Mouse (Mus musculus) liver, embryonic 14.5 days (tissue): ENCODE results near the gene St6galnac3. TPM values are rescaled to one million over a fixed set of nuclear protein-coding genes. Genes with fewer than 3 reads are reported as not detected.
A peak's percentile ranks its signal among the peaks of the same experiment; 100 is the strongest.

Experiments used
- ATAC-seq: fragments of 200-750 bp; cut with Nextera tagmentation; 2 replicates; pipeline ENCODE4 v1.8.0; 2017; ENCODE audit warnings: moderate number of reproducible peaks, mild to moderate bottlenecking, moderate library complexity; ENCODE audit not compliant: insufficient read depth
- DNase-seq, 3 experiments: peaks; one replicate each; pipeline ENCODE4 v3.0.0-alpha.2; 2012 to 2013; ENCODE audit warnings: low read depth in 3 of 3, low spot score in 3 of 3
- H3K27ac ChIP-seq: fragments of 300-500 bp; sonication (generic); 2 replicates; pipeline ENCODE4 v1.5.1; 2014; ENCODE audit warnings: moderate library complexity, mild to moderate bottlenecking, control low read depth, inconsistent platforms
- H3K27me3 ChIP-seq: fragments of 300-500 bp; sonication (generic); 2 replicates; pipeline ENCODE4 v1.6.1; 2014; ENCODE audit warnings: mild to moderate bottlenecking, low read length, moderate library complexity; ENCODE audit not compliant: control insufficient read depth, insufficient read depth
- H3K36me3 ChIP-seq: fragments of 300-500 bp; sonication (generic); replicated peaks from 2 replicates; pipeline ENCODE4 v1.6.1; 2014; ENCODE audit warnings: low read depth; ENCODE audit not compliant: control insufficient read depth, insufficient read depth
- H3K4me1 ChIP-seq, 2 experiments: fragments of 200-500 bp in 1 of 2; fragments of 300-500 bp in 1 of 2; sonication (generic) in 1 of 2; replicated peaks; 2 replicates each; pipeline ENCODE4 v1.6.1; 2012 to 2014; ENCODE audit warnings: antibody characterized with exemption in 1 of 2, inconsistent platforms in 1 of 2, low read length in 1 of 2; ENCODE audit not compliant: control insufficient read depth in 2 of 2, insufficient read depth in 2 of 2
- H3K4me2 ChIP-seq: fragments of 300-500 bp; sonication (generic); 2 replicates; pipeline ENCODE4 v1.6.1; 2014; ENCODE audit warnings: low read depth, mild to moderate bottlenecking, control low read depth, moderate library complexity
- H3K4me3 ChIP-seq, 2 experiments: fragments of 200-500 bp in 1 of 2; fragments of 300-500 bp in 1 of 2; sonication (generic) in 1 of 2; 2 replicates each; pipeline ENCODE4 v1.5.1; 2012 to 2014; ENCODE audit warnings: low read depth in 2 of 2, low read length in 2 of 2, mild to moderate bottlenecking in 2 of 2, control low read depth in 1 of 2, inconsistent platforms in 1 of 2, moderate library complexity in 1 of 2; ENCODE audit not compliant: insufficient read depth in 1 of 2
- H3K9ac ChIP-seq: fragments of 300-500 bp; sonication (generic); replicated peaks from 2 replicates; pipeline ENCODE4 v1.6.1; 2014; ENCODE audit warnings: mild to moderate bottlenecking, control low read depth, moderate library complexity
- H3K9me3 ChIP-seq: fragments of 300-500 bp; sonication (generic); 2 replicates; pipeline ENCODE4 v1.6.1; 2016; ENCODE audit warnings: low read length, mixed read lengths; ENCODE audit not compliant: control insufficient read depth
- CTCF ChIP-seq: IDR thresholded peaks from 2 replicates; pipeline ENCODE4 v1.5.1; 2016; ENCODE audit warnings: antibody characterized with exemption, low read depth, control low read depth
- EP300 ChIP-seq: IDR thresholded peaks from 2 replicates; pipeline ENCODE4 v1.6.1; 2016; ENCODE audit warnings: antibody characterized with exemption, low read depth
- WGBS: fragments of 180-500 bp; shearing (Covaris S2); extraction: QIAGEN DNeasy Blood & Tissue Kit; methylation state at CpG from one replicate; pipeline ENCODE4 v1.1.7; 2014; ENCODE audit not compliant: insufficient replicate concordance; 5-methylcytosine and 5-hydroxymethylcytosine counted together
- polyA plus RNA-seq, 2 experiments: library from polyadenylated mRNA; depleted of rRNA in 1 of 2; stranded (reverse) in 1 of 2; unstranded in 1 of 2; fragments of >200 nt; fragmentation: Nextera tagmentation in 1 of 2; extraction: Ambion mirVana in 1 of 2; gene quantifications; 2 replicates each; pipeline versions ENCODE4 v1.2.1 to v1.2.3; 2012 to 2014

St6galnac3 gene
- polyA plus RNA-seq, 2 experiments, result 2.9 to 5.7 TPM

DNA sequence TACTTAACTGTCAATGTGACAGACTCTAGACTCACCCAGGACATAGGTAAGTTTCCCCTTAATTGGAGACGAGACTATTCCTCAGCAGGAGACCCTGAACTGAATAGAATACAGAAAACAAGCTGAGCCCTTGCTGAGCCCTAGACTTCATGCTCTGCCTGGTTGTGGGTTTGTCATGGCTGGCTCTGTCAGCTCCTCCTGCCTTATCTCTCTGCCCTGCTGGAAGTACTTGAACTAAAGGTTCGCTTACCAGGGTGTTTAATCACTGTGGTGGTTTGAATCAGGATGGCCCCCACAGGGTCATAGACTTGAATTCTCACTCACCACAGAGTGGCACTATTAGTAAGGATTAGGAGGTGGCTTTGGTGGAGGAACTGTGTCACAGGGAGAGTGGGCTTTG, 125.8 kb downstream of the St6galnac3 start:
- H3K4me1 ChIP-seq, result no peaks in the 10 kb centered on the region
- H3K9me3 ChIP-seq, result no peaks in the 10 kb centered on the region
- ATAC-seq (no peak), DNase-seq (peak in 1 of 3 experiments; percentile 10)
- H3K36me3 ChIP-seq, result no peaks in the 10 kb centered on the region
- H3K4me2 ChIP-seq, result no peak overlapping the region
- H3K9ac ChIP-seq, result no peak overlapping the region
- H3K4me3 ChIP-seq, result no peak overlapping the region
- no peak overlapping the region for H3K27ac ChIP-seq
- TF ChIP-seq CTCF (no peak), EP300 (no peak)
- WGBS, result 36% methylated on average over 2 of the region's 2 CpGs
- H3K27me3 ChIP-seq, result no peaks in the 10 kb centered on the region

DNA sequence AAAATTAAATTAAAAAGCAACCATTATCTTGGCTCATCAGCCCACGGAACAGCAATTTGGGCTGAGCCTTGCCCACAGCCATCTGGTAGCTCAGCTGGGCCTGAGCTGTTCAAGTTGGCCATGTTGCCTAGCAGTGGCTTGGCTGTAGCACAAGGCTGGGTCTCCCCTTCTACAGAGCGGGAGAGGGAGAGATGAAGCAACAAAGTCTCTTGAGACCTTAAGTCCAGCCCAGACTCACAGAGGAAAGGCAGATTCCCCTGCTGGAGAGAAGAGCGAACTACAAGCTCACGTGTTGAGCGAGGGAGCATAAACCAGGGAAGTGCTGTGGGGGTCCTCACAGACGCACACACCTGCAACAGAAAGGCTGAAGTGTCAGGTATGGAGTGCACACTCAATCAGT, 126.3 kb downstream of the St6galnac3 start:
- TF ChIP-seq EP300 (no peak), CTCF (peak; percentile 58)
- Histone ChIP-seq H3K4me2 (no peak overlapping the region), H3K4me3 (no peak overlapping the region), H3K9ac (no peak overlapping the region), H3K27me3 (no peaks in the 10 kb centered on the region), H3K4me1 (no peaks in the 10 kb centered on the region), H3K9me3 (no peaks in the 10 kb centered on the region), H3K36me3 (no peaks in the 10 kb centered on the region), H3K27ac (no peak overlapping the region)
- DNase-seq (no peak), ATAC-seq (no peak)
- WGBS, result 77% methylated on average over 6 of the region's 6 CpGs

DNA sequence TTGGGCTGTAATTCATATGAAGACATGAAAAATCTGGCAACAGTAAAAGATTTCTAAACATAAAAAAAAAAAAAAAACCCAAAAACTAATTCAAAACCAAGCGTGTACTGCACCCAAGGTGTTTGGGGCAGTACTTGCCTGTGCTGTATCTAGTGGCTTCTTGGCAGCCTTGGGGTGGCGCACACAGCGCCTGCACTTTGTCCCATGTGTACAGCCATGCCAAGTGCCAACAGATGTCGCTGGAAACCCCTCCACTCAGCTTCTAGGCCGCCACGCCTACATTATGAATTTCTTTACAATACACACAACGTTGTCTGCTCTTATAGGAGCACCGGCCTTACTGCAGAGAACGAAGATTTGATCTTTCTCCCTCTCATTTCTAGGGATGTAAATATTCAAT, 130.4 kb downstream of the St6galnac3 start:
- TF ChIP-seq CTCF (no peak), EP300 (no peak)

DNA sequence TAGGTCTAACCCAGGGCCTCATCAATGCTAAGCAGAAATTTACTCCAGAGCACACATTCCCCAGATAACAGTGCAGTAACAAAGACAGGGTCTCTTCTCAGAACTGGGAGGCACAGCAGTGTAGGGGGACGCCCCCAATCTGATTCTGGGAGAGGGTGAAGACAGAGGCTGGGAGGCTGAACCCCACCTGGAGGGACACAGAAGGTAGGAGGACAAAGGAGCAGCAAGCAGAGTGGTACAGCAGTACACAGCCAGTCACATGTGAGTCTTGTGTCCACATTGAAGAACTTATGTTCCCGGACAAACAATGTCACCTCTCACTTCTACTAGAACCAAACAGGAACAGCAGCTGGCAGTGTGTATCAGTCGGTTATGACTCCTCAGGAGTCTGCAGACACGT, 131.0 kb downstream of the St6galnac3 start:
- H3K36me3 ChIP-seq, result no peaks in the 10 kb centered on the region
- no peaks in the 10 kb centered on the region for H3K9me3 ChIP-seq
- H3K9ac ChIP-seq, result no peak overlapping the region
- WGBS, result 54% methylated on average over 4 of the region's 4 CpGs
- TF ChIP-seq EP300 (no peak), CTCF (no peak)
- H3K4me1 ChIP-seq, result no peaks in the 10 kb centered on the region
- H3K4me2 ChIP-seq, result no peak overlapping the region
- no peak overlapping the region for H3K4me3 ChIP-seq
- no peak overlapping the region for H3K27ac ChIP-seq
- ATAC-seq, result no peak
- DNase-seq, result no peak
- no peaks in the 10 kb centered on the region for H3K27me3 ChIP-seq

More for the DNA sequence above, 130.4 kb downstream of the St6galnac3 start:
- no peak for DNase-seq
- no peaks in the 10 kb centered on the region for H3K36me3 ChIP-seq
- no peak overlapping the region for H3K9ac ChIP-seq
- H3K27me3 ChIP-seq, result no peaks in the 10 kb centered on the region
- ATAC-seq, result no peak
- 78% methylated on average over 9 of the region's 9 CpGs for WGBS
- no peak overlapping the region for H3K27ac ChIP-seq
- H3K4me1 ChIP-seq, result no peaks in the 10 kb centered on the region
- no peak overlapping the region for H3K4me3 ChIP-seq
- no peak overlapping the region for H3K4me2 ChIP-seq
- H3K9me3 ChIP-seq, result no peaks in the 10 kb centered on the region

DNA sequence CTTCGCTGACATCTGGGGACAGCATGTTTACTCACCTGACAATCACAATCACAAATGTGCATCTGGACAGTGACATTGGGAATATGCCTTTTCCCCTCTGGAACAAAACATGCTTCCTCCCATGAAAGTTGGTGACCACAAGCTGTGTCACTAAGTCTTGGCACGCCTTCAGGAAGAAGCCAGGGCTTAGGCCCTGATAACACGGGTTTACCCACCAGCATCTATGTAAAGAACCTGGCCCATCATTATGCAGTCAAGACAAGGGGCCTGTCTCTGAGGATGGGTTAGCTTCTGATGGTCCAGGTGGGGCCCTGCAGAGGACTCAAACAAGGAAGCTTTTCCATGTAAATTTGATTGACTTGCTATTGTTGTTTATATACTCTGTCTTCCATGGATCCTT, 131.9 kb downstream of the St6galnac3 start:
- H3K9me3 ChIP-seq, result no peaks in the 10 kb centered on the region

More for the DNA sequence above, 131.9 kb downstream of the St6galnac3 start:
- Histone ChIP-seq H3K36me3 (no peaks in the 10 kb centered on the region), H3K4me2 (no peak overlapping the region), H3K4me3 (no peak overlapping the region), H3K9ac (no peak overlapping the region), H3K27ac (no peak overlapping the region), H3K27me3 (no peaks in the 10 kb centered on the region), H3K4me1 (no peaks in the 10 kb centered on the region)
- TF ChIP-seq EP300 (no peak), CTCF (no peak)
- DNase-seq (no peak), ATAC-seq (no peak)
- 60% methylated on average over 3 of the region's 3 CpGs for WGBS
